In genomic region chr15:62392381-62392780, GRCm38 (mm10) we compare ENCODE assay signal across 10 mouse cellular contexts.
DNase-seq lines count a peak whose midpoint lies in the region; ATAC-seq lines count a peak whose summit lies in the region.
"Had no signal": no experiment of that assay in that cellular context is flagged by ENCODE, and none has a peak within 500 bp of the region (broad histone marks: within the 10 kb centered on the region; RNA-seq: fewer than 3 reads in every experiment).

No protein-coding gene starts in this region.

- intact Hi-C loops in gastrocnemius, postnatal 36 days (cut with DNase I), result no loop called here

- peak; percentile 5 for DNase-seq in gastrocnemius, adult 18-20 months (ENCODE audit: low spot score)
- no peak for DNase-seq in gastrocnemius, postnatal 36 days
- peak; percentile 25 to 26 for DNase-seq in lung, adult 18-20 months
- no peak for DNase-seq in lung, postnatal 10 days
- peak; percentile 6 for DNase-seq in mesoderm, embryonic 11.5 days (ENCODE audit: low read depth, low spot score)
- DNase-seq in cerebellum, postnatal 36 days, result no peak
- no peak for DNase-seq in gastrocnemius, postnatal 25 days

- ATAC-seq in granulocyte monocyte progenitor cell, adult 5-6 weeks (replicated peaks; ENCODE audit: poor library complexity, severe bottlenecking), result peak; percentile 85
- ATAC-seq: forebrain, embryonic 13.5 days; Patski had no signal

Comparison
In these comparisons a context has a peak if more than half of its experiments do, and no peak if none do; other contexts are left out.
1. DNase-seq: peak in gastrocnemius, adult 18-20 months (single experiment), lung, adult 18-20 months (2 of 2) and mesoderm, embryonic 11.5 days (single experiment); none in gastrocnemius, postnatal 36 days (0 of 2), lung, postnatal 10 days (single experiment), cerebellum, postnatal 36 days (0 of 2) and gastrocnemius, postnatal 25 days (single experiment).